Mouse (Mus musculus) heart, embryonic 14.5 days (tissue): ENCODE measurements at regions not wholly inside any gene's neighbourhood (a gene's known extent, or its start where the extent isn't known, plus 50 kb on each side); places are given as distances from the start of the nearest gene placed in this dataset.

Source experiments
- ATAC-seq: fragments of 200-750 bp; cut with Nextera tagmentation; 2 replicates; pipeline ENCODE4 v1.8.0; 2017; ENCODE audit warnings: low read depth, moderate TSS enrichment; ENCODE audit not compliant: insufficient number of reproducible peaks, insufficient read depth, low FRiP score
- H3K27ac ChIP-seq, 2 experiments: fragments of 200-500 bp in 1 of 2; fragments of 300-500 bp in 1 of 2; sonication (generic) in 1 of 2; replicated peaks in 1 of 2; 2 replicates each; pipeline ENCODE4 v1.5.1; 2012 to 2014; ENCODE audit warnings: low read depth in 2 of 2, low read length in 2 of 2, control low read depth in 1 of 2, mild to moderate bottlenecking in 1 of 2, mixed read lengths in 1 of 2; ENCODE audit not compliant: control insufficient read depth in 1 of 2, insufficient read depth in 1 of 2
- H3K27me3 ChIP-seq: fragments of 300-500 bp; sonication (generic); 2 replicates; pipeline ENCODE4 v1.6.1; 2014; ENCODE audit warnings: mild to moderate bottlenecking, low read length, control low read depth; ENCODE audit not compliant: control insufficient read depth, insufficient read depth
- H3K36me3 ChIP-seq: fragments of 300-500 bp; sonication (generic); 2 replicates; pipeline ENCODE4 v1.6.1; 2014; ENCODE audit warnings: mild to moderate bottlenecking, control low read depth, low read length, mixed read lengths; ENCODE audit not compliant: control insufficient read depth, insufficient read depth
- H3K4me1 ChIP-seq, 2 experiments: fragments of 200-500 bp in 1 of 2; fragments of 300-500 bp in 1 of 2; sonication (generic) in 1 of 2; 2 replicates each; pipeline ENCODE4 v1.6.1; 2012 to 2014; ENCODE audit warnings: low read length in 2 of 2, control low read depth in 1 of 2, mixed read lengths in 1 of 2; ENCODE audit not compliant: control insufficient read depth in 2 of 2, insufficient read depth in 2 of 2
- H3K4me2 ChIP-seq: fragments of 300-500 bp; sonication (generic); 2 replicates; pipeline ENCODE4 v1.6.1; 2014; ENCODE audit warnings: mild to moderate bottlenecking, low read length
- H3K4me3 ChIP-seq, 2 experiments: fragments of 200-500 bp in 1 of 2; fragments of 300-500 bp in 1 of 2; sonication (generic) in 1 of 2; 2 replicates each; pipeline ENCODE4 v1.5.1; 2012 to 2014; ENCODE audit warnings: low read length in 2 of 2, mild to moderate bottlenecking in 2 of 2, control low read depth in 1 of 2, low read depth in 1 of 2, moderate library complexity in 1 of 2; ENCODE audit not compliant: control insufficient read depth in 1 of 2, insufficient read depth in 1 of 2
- H3K9ac ChIP-seq: fragments of 300-500 bp; sonication (generic); 2 replicates; pipeline ENCODE4 v1.6.1; 2014; ENCODE audit warnings: mild to moderate bottlenecking, low read length
- H3K9me3 ChIP-seq: fragments of 300-500 bp; sonication (generic); 2 replicates; pipeline ENCODE4 v1.6.1; 2016; ENCODE audit warnings: low read length, control low read depth; ENCODE audit not compliant: control insufficient read depth
- WGBS: fragments of 180-500 bp; shearing (Covaris S2); extraction: QIAGEN DNeasy Blood & Tissue Kit; methylation state at CpG from one replicate; pipeline ENCODE4 v1.1.7; 2014; 5-methylcytosine and 5-hydroxymethylcytosine counted together

GRCm38 (mm10) chr2:167831076-167832039 is 100.5 kb upstream of the Ptpn1 start:
- Histone ChIP-seq H3K4me1 (peaks cover 44 to 52% of the 10 kb centered on the region in 2 experiments), H3K27ac (no peak overlapping the region), H3K4me2 (no peak overlapping the region), H3K9ac (no peak overlapping the region), H3K36me3 (no peaks in the 10 kb centered on the region), H3K27me3 (no peaks in the 10 kb centered on the region), H3K4me3 (no peak overlapping the region), H3K9me3 (no peaks in the 10 kb centered on the region)
- ATAC-seq: no peak
- WGBS: 88% methylated on average over 26 of the region's 26 CpGs

GRCm38 (mm10) chr2:167828258-167828657 is 103.6 kb upstream of the Ptpn1 start:
- Histone ChIP-seq H3K9me3 (no peaks in the 10 kb centered on the region), H3K27me3 (no peaks in the 10 kb centered on the region), H3K4me1 (peaks cover 31 to 34% of the 10 kb centered on the region in 2 experiments), H3K4me3 (no peak overlapping the region), H3K36me3 (no peaks in the 10 kb centered on the region), H3K27ac (peak overlapping the region; percentile 34 to 61; a peak in 3 of 4 replicates), H3K4me2 (no peak overlapping the region), H3K9ac (no peak overlapping the region)
- peak; percentile 73 for ATAC-seq
- 4% methylated on average over 5 of the region's 5 CpGs for WGBS

DNA sequence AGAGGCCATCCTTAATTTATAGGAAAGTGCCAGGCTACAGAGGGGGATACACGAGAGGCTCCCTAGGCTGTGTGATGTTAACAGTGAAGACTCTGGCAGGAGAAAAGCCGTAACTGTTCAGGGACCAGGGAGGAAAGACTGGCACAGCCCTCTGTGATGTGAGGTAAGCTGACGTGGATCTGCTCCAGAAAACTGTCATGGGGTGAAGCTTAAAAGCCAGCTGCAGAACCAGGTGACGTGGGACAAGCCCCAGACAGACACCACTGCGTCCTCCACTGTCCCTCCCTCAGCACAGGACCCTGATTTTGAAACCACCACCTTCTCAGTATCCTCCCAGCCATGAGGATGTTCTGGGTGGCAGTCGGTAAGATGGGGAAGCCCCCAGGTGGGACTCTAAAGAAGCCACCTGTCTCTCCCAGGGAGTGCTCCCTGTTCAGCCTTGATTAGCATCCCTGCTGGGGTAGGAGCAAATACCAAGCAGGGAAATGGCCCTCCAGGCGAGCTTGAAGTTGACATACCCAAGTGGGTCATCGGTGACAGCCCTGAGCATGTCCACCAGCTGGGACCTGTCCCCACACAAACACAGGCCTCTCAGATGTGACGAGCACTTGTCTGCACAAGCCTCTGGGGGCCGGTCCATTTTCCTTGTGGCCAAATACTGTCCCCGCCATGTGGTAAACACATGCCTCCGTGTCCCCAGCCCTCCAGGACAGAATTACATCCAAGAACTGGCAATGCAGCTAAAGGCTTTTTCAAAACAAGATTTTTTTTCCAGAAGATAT is 104.7 kb upstream of the Ptpn1 start:
- H3K4me2 ChIP-seq: no peak overlapping the region
- 41% methylated on average over 12 of the region's 12 CpGs for WGBS
- H3K4me1 ChIP-seq: peaks cover 26 to 28% of the 10 kb centered on the region in 2 experiments
- H3K9ac ChIP-seq: no peak overlapping the region
- no peak overlapping the region for H3K4me3 ChIP-seq
- H3K36me3 ChIP-seq: no peaks in the 10 kb centered on the region
- H3K27me3 ChIP-seq: no peaks in the 10 kb centered on the region
- no peaks in the 10 kb centered on the region for H3K9me3 ChIP-seq
- ATAC-seq: no peak
- H3K27ac ChIP-seq: peak overlapping the region in 1 of 2 experiments; percentile 61; a peak in 1 of 4 replicates

DNA sequence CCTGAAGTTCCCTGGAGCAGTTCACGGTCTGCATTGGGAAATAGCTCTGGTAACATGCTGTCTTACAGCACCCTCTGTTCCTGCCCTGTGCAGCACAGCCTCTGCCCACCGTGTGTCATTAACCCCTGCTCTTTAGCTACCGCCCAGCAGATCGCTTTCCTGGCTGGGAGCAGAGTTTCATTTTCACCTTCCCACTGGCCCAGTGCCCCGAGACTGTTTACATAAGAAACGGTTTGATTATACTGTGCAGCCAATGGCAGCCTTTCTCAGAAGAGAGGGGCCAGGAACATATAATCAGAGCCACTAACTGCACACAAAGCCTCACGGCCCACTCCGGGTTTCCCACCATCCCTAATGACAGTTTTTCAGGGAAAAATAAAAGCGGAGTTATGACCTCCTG is 108.3 kb upstream of the Ptpn1 start:
- Histone ChIP-seq H3K4me1 (peaks cover 22 to 25% of the 10 kb centered on the region in 2 experiments), H3K27ac (peak overlapping the region in 1 of 2 experiments; percentile 35; a peak in 1 of 4 replicates), H3K9ac (no peak overlapping the region; the same call in 1 of the 2 replicates), H3K9me3 (no peaks in the 10 kb centered on the region), H3K27me3 (no peaks in the 10 kb centered on the region), H3K36me3 (no peaks in the 10 kb centered on the region), H3K4me2 (no peak overlapping the region), H3K4me3 (no peak overlapping the region)
- ATAC-seq: no peak
- 40% methylated on average over 9 of the region's 9 CpGs for WGBS

DNA sequence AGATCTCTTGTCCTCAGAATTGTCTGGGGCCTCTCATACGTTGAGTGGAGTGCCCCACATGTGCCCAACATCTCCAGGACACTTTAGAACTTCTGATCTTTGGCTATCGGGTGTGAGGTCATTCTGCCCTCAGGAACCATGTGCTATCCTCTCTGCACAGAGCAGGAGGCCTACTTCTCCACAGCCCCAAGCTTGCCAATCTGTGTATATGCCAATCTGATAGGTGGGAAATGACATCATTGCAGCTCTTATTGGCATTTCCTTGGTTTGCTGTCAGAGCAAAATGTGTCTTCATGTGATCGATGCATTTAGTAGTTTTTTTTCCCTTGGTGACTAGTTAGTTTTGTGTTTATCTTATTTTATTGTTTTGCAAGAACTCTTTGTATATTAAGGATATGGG is 108.8 kb upstream of the Ptpn1 start:
- no peak overlapping the region for H3K4me3 ChIP-seq
- H3K27ac ChIP-seq: peak overlapping the region in 1 of 2 experiments; percentile 35; a peak in 1 of 4 replicates
- H3K9ac ChIP-seq: no peak overlapping the region
- no peaks in the 10 kb centered on the region for H3K9me3 ChIP-seq
- no peaks in the 10 kb centered on the region for H3K27me3 ChIP-seq
- 83% methylated on average over 3 of the region's 3 CpGs for WGBS
- peaks cover 17 to 20% of the 10 kb centered on the region in 2 experiments for H3K4me1 ChIP-seq
- no peak for ATAC-seq
- H3K36me3 ChIP-seq: no peaks in the 10 kb centered on the region
- H3K4me2 ChIP-seq: no peak overlapping the region

DNA sequence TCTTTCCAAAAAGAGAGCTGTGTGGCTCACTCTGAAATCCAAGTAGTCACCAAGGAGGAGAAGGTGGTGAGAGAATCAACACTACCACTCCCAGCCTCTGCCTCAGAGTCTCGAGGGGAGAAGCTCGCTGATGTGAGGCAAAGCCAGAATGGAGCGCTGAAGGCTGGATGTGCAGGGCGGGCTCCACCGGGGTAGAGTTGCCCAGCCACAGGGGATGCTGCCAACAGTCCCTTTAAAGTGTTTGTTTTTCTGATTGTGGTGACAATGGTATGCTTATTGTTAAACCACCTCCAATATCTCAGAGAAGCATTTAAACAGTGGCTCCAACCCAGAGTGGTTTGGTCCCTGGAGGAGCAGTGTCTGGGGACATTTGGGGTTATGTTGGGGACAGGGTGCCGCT is 110.7 kb upstream of the Ptpn1 start:
- H3K4me2 ChIP-seq: no peak overlapping the region
- 64% methylated on average over 6 of the region's 6 CpGs for WGBS
- H3K4me3 ChIP-seq: no peak overlapping the region
- peaks cover 0 to 8% of the 10 kb centered on the region in 2 experiments; a peak in 1 of 4 replicates for H3K4me1 ChIP-seq
- no peaks in the 10 kb centered on the region for H3K9me3 ChIP-seq
- no peak overlapping the region for H3K9ac ChIP-seq
- no peaks in the 10 kb centered on the region for H3K36me3 ChIP-seq
- no peaks in the 10 kb centered on the region for H3K27me3 ChIP-seq
- ATAC-seq: no peak
- H3K27ac ChIP-seq: no peak overlapping the region

GRCm38 (mm10) chr2:167818799-167819198 is 113.1 kb upstream of the Ptpn1 start:
- no peak overlapping the region for H3K4me3 ChIP-seq
- H3K27ac ChIP-seq: no peak overlapping the region
- peaks cover 0 to 5% of the 10 kb centered on the region in 2 experiments; a peak in 1 of 4 replicates for H3K4me1 ChIP-seq
- no peak overlapping the region for H3K9ac ChIP-seq
- H3K36me3 ChIP-seq: no peaks in the 10 kb centered on the region
- no peaks in the 10 kb centered on the region for H3K27me3 ChIP-seq
- 85% methylated on average over 10 of the region's 10 CpGs for WGBS
- H3K4me2 ChIP-seq: no peak overlapping the region
- ATAC-seq: no peak
- no peaks in the 10 kb centered on the region for H3K9me3 ChIP-seq
